Mouse (Mus musculus) adrenal gland, adult (tissue): Measurements from ENCODE around the gene Akap3.
A peak's percentile ranks its signal among the peaks of the same experiment; 100 is the strongest.

Experiments
- DNase-seq, 2 experiments: peaks; one replicate each; pipeline ENCODE4 v3.0.0; 2022 to 2023; ENCODE audit warnings: low spot score in 1 of 2; ENCODE audit not compliant: inconsistent age in 2 of 2

The Akap3 gene

DNA sequence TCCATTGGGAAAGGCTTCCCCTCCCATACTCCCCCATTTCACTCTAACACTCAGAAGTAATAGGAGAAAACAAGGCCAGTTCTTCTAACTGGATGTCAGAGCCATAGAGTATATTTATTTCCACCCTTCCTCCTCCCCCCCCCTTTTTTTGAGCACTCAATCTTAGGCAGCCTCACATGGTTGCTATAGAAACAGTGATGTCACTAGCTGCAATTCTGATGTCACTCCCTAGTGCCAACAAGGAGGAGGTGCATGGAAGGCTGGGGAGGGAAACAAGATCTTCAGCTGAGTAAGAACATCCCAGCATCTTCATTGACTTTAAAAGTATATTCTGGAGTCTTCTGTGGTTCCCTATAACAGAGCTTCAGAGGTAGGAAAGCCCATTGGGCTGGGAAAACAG is at the start of gene Akap3:
Gene Akap3, plus strand, starts transcription at position 218 of the 400 bp plus-strand sequence.
- DNase-seq: no peak

DNA sequence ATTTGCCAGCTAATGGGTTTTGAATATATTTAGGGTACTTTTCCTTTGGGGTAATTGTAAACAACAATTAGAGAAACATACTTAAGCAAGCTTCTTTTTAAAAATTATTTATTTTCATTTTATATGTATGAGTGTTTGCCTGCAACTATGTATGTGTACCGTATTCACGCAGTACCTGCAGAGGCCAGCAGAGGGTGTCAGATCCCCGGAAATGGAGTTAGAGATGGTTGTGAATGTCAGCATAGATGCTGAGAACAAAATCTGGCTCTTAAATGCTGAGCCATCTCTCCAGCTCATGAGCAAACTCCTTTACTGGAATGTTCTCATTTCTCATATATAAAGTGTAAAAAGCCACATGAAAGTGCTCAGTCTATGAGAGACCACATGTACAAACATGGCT is 46.1 kb upstream of the Akap3 start:
- no peak for DNase-seq

GRCm38 (mm10) chr6:126808134-126808533 is 44.8 kb upstream of the Akap3 start:
- DNase-seq: no peak

GRCm38 (mm10) chr6:126808561-126808960 is 44.3 kb upstream of the Akap3 start:
- DNase-seq: no peak

GRCm38 (mm10) chr6:126811481-126811880 is 41.4 kb upstream of the Akap3 start:
- no peak for DNase-seq

DNA sequence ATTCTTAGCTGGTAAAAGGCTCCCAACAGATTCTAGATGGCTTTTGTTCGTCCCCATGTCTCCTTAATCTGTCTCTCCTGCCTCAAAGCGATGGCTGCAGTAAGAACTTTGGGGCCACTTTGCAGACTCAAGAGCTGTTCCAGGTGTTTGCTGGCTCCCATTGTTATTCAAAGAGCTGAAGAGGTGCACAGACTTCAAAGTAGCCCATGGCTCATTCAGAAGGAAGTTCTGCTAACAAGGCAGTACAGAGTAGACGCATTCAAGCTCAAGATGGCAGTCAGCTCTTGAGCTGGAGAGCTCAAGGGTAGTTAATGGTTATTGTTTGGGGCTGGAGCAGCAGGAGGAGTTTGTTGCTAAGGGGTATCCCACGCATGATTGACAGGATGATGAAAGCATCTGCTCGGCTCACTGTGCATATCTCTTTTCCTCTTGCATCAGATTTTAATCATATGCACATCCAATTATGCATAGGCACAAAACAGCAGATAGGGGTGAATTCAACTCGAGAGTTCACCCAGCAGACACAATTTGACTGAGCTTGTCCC is 37.6 kb upstream of the Akap3 start:
- DNase-seq: no peak

DNA sequence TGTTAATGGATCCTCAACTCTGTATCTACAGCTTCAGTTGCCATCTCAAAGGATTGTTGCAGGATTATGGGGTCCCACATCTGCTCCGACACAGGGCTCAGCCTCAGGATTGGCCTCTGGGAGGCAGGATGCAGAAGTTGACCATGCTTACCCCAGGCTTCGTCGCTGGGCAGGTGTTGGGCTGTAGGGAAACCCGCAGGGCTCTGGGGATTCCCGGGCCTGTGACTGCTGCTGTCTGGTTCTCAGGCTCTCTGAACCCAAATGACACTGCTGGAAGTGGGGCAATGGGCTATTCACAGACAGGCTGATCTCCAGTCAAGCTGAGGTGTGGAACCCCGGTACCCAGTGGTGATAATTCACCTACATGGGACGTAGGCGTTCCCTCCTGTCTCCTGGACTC is 36.6 kb upstream of the Akap3 start:
- DNase-seq: no peak

GRCm38 (mm10) chr6:126823087-126823486 is 29.8 kb upstream of the Akap3 start:
- no peak for DNase-seq

DNA sequence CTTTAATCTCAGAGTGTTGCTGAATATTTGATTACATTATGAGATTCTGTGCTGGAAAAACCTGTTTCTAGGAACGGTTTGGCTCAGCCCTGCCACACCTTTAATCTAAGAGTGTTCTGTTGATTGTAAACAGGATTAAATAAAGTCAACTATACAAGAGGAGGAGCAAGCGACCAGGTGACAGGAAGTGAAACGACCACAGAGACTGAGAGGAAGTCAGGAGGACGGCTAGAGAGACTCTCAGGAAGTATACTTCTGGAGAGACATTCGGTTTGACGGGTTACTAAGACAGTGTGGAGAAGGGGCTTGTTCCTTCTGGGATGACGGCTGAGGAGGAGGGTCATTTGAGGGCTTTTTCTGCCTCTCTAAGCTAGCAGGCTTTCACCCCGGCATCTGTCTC is 16.3 kb upstream of the Akap3 start:
- DNase-seq: no peak

DNA sequence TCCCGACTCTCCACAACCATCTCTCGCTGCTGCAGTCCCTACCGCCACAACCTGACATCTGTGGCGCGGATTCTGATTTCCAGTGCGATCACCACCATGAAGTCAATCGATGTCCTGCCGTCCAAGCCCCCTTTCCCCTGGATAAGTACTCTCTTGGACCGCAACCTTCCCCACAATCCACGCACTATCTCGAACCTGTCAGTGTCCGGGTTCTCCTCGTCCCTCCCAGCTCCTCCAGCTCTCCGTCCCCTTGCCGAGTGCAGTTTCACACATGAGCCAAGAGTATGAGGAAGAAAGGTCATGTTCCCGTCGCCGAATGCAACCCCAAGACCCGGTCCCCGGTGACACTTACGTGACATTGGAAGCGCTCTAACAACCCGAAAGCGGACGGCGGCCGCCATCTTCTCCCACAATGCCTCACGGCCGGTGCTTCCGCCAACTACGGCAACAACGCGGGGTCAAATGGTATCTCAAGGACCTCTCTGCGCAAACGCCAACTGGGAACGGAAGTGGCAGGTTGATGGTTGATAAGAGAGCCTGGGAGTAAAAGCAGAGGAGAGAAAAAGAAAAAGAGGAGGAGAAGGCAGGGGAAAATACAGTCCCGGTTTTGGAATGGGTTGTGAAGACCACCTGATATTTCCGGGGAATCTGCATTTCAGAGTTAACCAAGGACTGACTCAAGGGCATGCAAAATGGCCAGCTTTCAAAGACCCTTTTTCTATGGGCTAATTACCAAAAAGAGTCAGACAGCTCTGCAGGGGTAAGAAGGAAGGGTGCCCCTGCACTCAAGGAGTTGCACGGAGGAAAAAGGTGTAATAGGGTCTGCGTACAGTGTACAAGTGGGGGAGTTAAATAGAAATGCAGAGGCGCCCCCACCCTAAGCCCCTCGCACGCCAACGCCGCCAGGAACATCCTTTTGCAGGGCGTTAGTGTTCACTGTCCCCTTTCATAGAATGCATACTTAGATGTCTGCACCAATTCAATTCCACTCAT is 3.9 kb upstream of the Akap3 start, which contains the start of gene Ndufa9:
Gene Ndufa9, minus strand, starts transcription at position 425 of the 993 bp plus-strand sequence.
- peak; percentile 94 to 98 for DNase-seq

GRCm38 (mm10) chr6:126877118-126877517 is 24.2 kb downstream of the Akap3 start:
- DNase-seq: no peak

DNA sequence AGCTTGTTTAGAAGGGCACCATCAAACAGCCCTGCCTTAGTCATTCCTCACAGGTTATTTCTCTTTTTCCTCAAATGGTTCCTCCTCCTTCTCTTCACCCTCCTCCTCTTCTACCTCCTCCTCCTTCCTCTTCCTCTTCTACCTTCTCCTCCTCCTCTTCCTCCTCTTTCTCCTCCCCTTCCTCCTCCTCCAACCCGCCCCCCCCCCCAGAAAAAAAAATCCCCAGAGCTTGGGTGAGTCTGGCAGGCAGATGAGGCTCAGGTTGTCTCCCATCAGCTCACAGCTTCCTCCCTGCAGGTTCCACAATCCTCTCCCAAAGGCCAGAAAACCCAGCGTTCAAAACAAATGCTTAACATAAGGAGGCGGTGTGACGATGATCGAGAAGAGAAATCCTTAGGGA is 54.5 kb downstream of the Akap3 start:
- no peak for DNase-seq

GRCm38 (mm10) chr6:126907876-126908275 is 55.0 kb downstream of the Akap3 start:
- no peak for DNase-seq

GRCm38 (mm10) chr6:126910727-126911126 is 57.8 kb downstream of the Akap3 start:
- DNase-seq: no peak

- DNase-seq: no peak
Measured at GRCm38 (mm10) chr6:126914928-126915327, 62.0 kb downstream of the Akap3 start.

- DNase-seq: peak in 1 of 2 experiments; percentile 32
Measured at GRCm38 (mm10) chr6:126921111-126921881, 68.4 kb downstream of the Akap3 start, which contains the start of gene Dyrk4. Gene Dyrk4 (minus strand): TSS chr6:126921839.
